Mouse (Mus musculus) CD4-positive helper T cell, adult 2 months (primary cell): ENCODE data around the gene Txnrd2.

Experiments
- DNase-seq: peaks from one replicate; pipeline ENCODE4 v3.0.0-alpha.2; 2012; ENCODE audit warnings: low read depth, missing footprints, low spot score

The Txnrd2 gene

GRCm38 (mm10) chr16:18416837-18417236 lies 9.3 kb upstream of the Txnrd2 start:
- no peak for DNase-seq

- DNase-seq, result no peak
These were observed 8.7 kb upstream of the Txnrd2 start for GRCm38 (mm10) chr16:18417491-18417890.

DNA sequence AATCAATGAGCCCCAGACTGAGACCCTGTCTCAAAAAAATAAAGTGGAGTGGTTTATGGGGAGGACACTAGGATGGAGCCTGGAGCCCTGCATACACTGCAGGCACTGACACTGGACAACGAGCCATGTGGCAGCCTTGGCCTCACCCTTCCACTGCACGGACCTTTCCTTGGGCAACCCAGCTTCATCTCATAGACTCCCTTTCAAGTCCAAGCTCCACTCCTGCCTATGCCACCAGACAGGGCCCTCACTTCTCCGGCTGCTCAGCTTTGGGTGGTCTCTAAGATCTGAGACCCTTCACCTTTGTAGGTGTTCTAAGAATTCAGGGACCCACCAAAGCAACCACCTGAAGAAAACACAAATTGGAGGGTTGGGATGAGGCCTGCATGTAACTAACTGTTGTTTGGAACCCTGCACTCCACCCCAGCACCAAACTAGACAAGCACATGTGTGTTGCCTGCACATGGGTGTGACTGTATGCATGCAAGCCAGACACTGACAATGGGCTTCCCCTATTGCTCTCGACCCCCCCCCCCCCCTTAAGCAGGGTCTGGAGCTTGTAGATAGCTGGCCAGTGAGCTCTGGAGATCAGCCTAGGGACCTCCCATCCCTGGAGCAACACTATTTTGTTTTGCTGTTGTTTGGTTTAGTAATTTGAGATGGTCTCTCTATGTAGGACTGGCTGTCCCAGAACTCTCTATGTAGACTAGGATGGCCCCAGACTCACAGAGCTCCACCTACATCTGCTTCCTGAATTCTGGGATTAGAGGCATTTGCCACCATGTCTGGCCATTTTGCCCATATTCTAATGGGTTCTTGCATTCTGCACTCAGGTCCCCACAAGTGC lies 7.2 kb upstream of the Txnrd2 start:
- no peak for DNase-seq

DNA sequence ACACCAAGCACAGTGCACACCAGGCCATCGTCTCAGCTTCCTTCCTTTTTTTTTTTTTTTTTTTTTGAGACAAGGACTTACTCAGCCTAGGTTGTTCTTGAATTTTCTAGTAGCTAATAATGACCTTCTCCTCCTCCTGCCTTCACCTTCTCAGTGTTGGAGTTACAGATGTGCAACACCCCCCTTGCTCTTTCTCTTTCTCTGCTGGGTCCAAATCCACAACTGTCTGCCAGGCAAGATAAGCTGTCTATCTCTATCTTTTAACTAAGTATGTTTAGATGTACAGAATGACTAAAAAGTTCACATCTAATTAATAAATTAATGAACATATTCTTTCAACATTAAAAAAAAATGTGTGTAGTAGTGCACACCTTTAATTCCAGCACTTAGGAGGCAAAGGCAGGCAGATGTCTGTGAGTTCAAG lies 6.6 kb upstream of the Txnrd2 start:
- DNase-seq, result no peak

GRCm38 (mm10) chr16:18420571-18420970 lies 5.6 kb upstream of the Txnrd2 start:
- no peak for DNase-seq

DNA sequence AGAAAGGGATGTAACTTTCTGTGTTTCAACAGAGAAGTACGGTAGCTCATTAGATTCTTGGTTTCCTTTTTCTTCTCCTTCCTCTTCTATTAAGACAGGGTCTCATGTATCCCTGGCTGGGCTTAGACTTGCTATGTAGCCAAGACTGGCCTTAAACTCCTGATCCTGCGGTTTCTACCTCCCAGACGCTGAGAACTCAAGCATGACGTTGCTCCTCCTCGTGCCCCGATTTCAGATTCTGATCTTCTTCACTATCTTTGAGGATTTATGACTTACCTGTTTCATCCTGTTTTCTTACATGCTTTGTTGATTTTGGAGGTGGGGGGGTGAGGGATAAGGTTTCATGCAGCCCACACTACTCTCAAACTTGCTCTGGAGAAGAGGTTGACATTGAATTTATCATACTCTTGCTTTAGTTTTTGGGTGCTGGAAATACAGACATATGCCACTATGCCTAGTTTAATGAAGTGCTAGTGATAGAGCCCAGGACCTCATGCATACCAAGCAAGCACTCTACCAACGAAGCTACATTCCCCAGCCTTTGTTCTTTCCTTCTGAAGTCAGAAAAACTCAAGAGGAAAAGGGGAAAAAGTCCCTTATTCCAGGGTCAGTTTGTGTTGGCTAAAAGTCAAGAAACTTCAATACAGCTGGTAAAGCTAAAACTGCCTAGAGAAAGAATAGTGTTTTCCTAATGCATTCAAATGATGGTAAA lies 2.8 kb upstream of the Txnrd2 start:
- no peak for DNase-seq

GRCm38 (mm10) chr16:18423915-18424265 lies 2.3 kb upstream of the Txnrd2 start:
- DNase-seq, result no peak

DNA sequence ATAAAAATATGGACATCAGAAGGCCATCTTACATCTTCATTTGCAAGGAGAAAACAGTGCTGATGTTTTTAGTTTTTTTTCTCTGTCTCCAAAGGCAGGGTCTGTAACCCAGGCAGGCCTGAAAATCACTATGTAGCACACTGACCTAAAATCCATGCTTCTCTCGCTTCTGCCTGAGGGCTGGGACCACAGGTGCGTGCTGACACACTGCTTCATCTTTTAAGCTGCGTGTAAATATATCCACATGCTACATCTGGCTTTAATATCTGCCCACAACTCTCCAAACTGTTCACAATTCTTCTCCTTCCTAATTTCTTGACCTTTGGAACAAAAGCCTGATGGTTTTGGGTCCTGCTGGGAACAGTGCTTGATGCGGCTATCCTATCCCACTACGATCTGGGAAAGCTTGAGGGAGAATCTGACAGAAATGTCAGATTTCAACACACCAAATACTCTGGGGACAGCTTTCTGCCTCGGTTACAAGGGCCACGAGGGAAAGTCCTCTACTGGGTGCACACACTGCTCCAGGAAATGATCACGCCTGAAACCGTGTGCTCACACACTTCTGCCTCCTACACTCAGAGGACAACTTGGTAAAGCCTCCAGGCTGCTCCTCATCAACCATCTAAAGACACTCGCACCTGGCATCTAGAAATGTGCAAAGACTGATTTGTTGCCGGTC lies 1.7 kb upstream of the Txnrd2 start:
- DNase-seq, result no peak

- no peak for DNase-seq
These were observed 539 bp upstream of the Txnrd2 start for GRCm38 (mm10) chr16:18425475-18426214.

- no peak for DNase-seq
These were observed 657 bp downstream of the Txnrd2 start, which contains the start of gene Comt for GRCm38 (mm10) chr16:18426802-18427280. TSS of gene Comt (minus strand) at chr16:18426852.

DNA sequence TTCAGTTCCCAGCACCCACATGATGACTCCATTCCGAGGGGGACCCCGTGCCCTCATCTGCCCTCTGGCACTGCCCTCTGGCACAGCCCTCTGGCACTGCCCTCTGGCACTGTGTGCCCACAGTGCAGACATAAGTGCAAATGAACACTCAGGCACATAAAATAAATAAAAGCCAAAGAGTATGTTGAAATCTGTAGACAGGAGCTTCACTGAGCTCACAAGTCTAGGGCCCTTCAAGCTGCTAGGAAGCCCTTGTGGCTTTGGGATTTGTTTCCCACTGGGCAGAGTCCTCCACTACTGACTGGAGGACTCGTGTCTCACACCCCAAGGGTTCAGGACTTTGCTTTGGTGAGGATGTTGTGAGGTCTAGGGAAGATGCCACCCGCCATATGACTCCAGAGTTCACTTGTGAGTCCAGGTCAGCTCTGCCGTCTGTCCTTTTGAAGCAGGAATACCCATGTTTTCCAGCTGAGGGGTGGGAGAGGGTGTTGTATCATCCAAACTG lies 1.9 kb downstream of the Txnrd2 start:
- no peak for DNase-seq

DNA sequence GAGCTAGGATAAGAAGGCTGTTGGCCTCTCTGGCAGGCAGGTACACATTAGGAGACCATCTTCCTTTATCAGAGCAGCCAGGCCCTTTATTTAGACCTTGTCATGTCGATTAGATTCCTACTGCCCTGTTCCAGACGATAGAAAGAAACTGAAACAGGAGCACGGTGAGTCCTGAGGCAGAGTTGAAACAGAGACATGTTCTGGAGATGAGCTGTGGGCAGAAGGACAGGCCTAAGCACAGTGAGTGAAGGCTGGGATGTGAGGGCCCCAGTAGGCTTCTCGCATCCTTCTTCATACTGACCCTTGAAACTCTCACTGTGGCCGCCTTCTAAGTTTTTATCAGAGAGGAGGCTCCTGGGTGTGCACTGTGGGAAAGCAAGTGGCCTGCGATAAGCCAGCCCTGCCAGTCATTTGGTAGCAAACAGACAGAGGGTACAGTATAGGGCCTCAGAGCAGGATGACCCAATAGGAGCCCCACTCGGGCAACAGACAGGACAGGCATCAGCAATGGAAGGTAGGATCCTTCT lies 2.4 kb downstream of the Txnrd2 start:
- no peak for DNase-seq

- no peak for DNase-seq
These were observed 3.5 kb downstream of the Txnrd2 start for GRCm38 (mm10) chr16:18429641-18430040.

- no peak for DNase-seq
These were observed 4.5 kb downstream of the Txnrd2 start for GRCm38 (mm10) chr16:18430641-18431212.

DNA sequence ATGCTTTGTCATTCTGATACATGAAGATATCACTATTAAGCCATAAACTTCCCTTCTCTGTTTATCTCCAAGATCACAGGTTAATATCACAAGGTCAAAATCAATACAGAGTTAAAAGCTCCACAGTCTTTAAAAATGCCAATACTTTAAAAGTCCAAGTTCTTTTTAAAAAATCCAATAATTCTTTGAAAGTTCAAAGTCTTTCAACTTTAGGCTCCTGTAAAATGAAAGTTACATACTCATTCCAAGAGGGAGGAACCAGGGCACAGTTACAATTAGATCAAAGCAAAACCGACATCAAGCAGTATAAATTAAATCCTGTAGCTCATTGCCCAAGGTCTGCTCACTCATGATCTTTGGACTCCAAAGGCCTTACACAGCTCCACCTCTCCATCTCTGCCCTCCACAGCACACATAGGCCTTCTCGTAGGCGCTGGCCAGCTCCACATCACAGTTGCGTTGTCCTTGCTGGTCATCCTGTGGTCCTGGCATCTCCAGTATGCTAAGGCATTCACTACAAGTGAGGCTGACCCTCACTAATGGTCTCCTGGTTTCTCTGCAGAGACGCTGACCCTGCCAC lies 7.2 kb downstream of the Txnrd2 start:
- DNase-seq, result no peak

GRCm38 (mm10) chr16:18436128-18436527 lies 9.9 kb downstream of the Txnrd2 start:
- no peak for DNase-seq

- DNase-seq, result peak; percentile 81
These were observed 17.2 kb downstream of the Txnrd2 start for GRCm38 (mm10) chr16:18443385-18443841.

GRCm38 (mm10) chr16:18447243-18447642 lies 21.1 kb downstream of the Txnrd2 start:
- DNase-seq, result peak; percentile 17

DNA sequence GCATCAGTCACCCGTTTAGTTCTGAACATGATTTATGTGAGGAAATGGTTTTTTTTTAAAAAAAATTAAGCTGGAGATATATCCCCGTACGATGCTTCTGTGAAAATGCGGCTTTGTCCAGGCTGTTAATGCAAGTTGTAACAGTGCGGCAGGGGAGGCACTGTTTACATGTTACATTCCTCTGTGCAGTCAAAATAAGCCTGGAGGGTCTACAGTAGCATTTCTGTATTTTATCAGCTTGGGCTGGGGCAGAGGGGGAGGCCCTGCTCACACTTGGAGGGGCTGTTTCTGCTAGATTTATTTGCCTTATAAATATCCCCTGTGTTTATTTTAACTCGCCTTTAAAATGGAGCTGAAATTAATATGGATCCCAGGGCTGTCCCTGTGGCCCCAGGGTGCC lies 21.9 kb downstream of the Txnrd2 start:
- no peak for DNase-seq

DNA sequence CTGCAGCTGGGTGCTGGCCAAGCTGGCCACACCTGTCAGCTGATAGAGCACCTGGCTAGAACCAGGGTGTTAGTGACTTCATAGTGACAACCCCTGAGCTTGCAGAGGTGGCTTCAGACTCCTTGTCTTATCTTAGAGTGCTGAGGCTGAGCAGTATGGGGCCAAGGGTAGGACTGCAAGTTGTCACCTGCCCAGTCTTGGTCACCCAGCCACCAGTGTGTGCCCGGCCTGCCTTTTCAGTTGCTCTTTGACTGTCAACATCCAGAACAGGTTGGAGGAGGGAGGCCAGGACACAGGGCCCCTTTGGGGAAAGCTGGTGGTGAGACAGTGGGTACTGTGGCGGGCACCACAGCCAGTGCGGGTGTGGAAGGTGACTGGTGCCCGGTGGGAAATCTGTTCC lies 22.8 kb downstream of the Txnrd2 start:
- no peak for DNase-seq
